Mouse (Mus musculus) MEL (cell line): ENCODE measurements around the gene A630089N07Rik. TPM values are rescaled to one million over a fixed set of nuclear protein-coding genes. Genes with fewer than 3 reads are reported as not detected.

ENCODE experiments used
- DNase-seq: peaks from one replicate; pipeline ENCODE4 v3.0.0; 2011; ENCODE audit warnings: low read depth, low spot score
- H3K27ac ChIP-seq: 2 replicates; pipeline ENCODE4 v1.5.1; 2012; ENCODE audit warnings: low read depth, mild to moderate bottlenecking, control low read depth, low read length, moderate library complexity; ENCODE audit not compliant: control insufficient read depth
- H3K27me3 ChIP-seq, 2 experiments: fragments of 150-350 bp in 1 of 2; sonication (generic) in 1 of 2; 2 replicates each; pipeline ENCODE4 v1.6.1; 2012; ENCODE audit warnings: low read length in 2 of 2, mild to moderate bottlenecking in 2 of 2, improper control_type of control experiment in 1 of 2, moderate library complexity in 1 of 2; ENCODE audit not compliant: insufficient read depth in 2 of 2, control insufficient read depth in 1 of 2
- H3K36me3 ChIP-seq, 2 experiments: 2 replicates each; pipeline ENCODE4 v1.6.1; 2012 to 2014; ENCODE audit warnings: low read length in 2 of 2, improper control_type of control experiment in 1 of 2, inconsistent platforms in 1 of 2, mild to moderate bottlenecking in 1 of 2; ENCODE audit not compliant: insufficient read depth in 2 of 2, control insufficient read depth in 1 of 2
- H3K4me1 ChIP-seq, 2 experiments: fragments of 150-350 bp in 1 of 2; sonication (generic) in 1 of 2; 2 replicates each; pipeline ENCODE4 v1.6.1; 2012; ENCODE audit warnings: low read length in 2 of 2, improper control_type of control experiment in 1 of 2, mild to moderate bottlenecking in 1 of 2; ENCODE audit not compliant: insufficient read depth in 2 of 2, control insufficient read depth in 1 of 2
- H3K4me3 ChIP-seq, 2 experiments: fragments of 150-350 bp in 1 of 2; sonication (generic) in 1 of 2; 2 replicates each; pipeline ENCODE4 v1.5.1; 2012; ENCODE audit warnings: low read depth in 2 of 2, low read length in 2 of 2, mild to moderate bottlenecking in 2 of 2, moderate library complexity in 2 of 2, control low read depth in 1 of 2, improper control_type of control experiment in 1 of 2; ENCODE audit not compliant: control insufficient read depth in 1 of 2, insufficient read depth in 1 of 2
- H3K79me2 ChIP-seq: 2 replicates; pipeline ENCODE4 v1.6.1; 2012; ENCODE audit warnings: mild to moderate bottlenecking, low read length, moderate library complexity; ENCODE audit not compliant: control insufficient read depth, poor library complexity, insufficient read depth
- H3K9ac ChIP-seq: 2 replicates; pipeline ENCODE4 v1.6.1; 2012; ENCODE audit warnings: low read depth, mild to moderate bottlenecking, control low read depth, low read length, moderate library complexity; ENCODE audit not compliant: control insufficient read depth, poor library complexity, severe bottlenecking
- H3K9me3 ChIP-seq: fragments of 150-350 bp; sonication (generic); replicated peaks from 2 replicates; pipeline ENCODE4 v1.6.1; 2012; ENCODE audit warnings: mild to moderate bottlenecking, low read length, improper control_type of control experiment, moderate library complexity; ENCODE audit not compliant: insufficient read depth
- CHD1 ChIP-seq: IDR thresholded peaks from 2 replicates; pipeline ENCODE4 v1.6.1; 2012; ENCODE audit warnings: low read depth, mild to moderate bottlenecking, inconsistent platforms, low read length, improper control_type of control experiment
- CHD2 ChIP-seq: IDR thresholded peaks from 2 replicates; pipeline ENCODE4 v1.6.1; 2011; ENCODE audit warnings: low read length, improper control_type of control experiment
- CTCF ChIP-seq, 3 experiments: IDR thresholded peaks in 2 of 3; conservative IDR thresholded peaks in 1 of 3; 2 replicates each; pipeline ENCODE4 v1.5.1; 2011 to 2012; ENCODE audit warnings: low read length in 3 of 3, low read depth in 2 of 3, mild to moderate bottlenecking in 2 of 3, improper control_type of control experiment in 1 of 3, inconsistent platforms in 1 of 3, mixed read lengths in 1 of 3, moderate library complexity in 1 of 3; ENCODE audit not compliant: control insufficient read depth in 1 of 3, insufficient read depth in 1 of 3, poor library complexity in 1 of 3, severe bottlenecking in 1 of 3
- E2F4 ChIP-seq: IDR thresholded peaks from 2 replicates; pipeline ENCODE4 v1.6.1; 2011; ENCODE audit warnings: low read depth, low read length, improper control_type of control experiment, borderline replicate concordance
- EP300 ChIP-seq, 2 experiments: IDR thresholded peaks; 2 replicates each; pipeline ENCODE4 v1.6.1; 2011; ENCODE audit warnings: improper control_type of control experiment in 2 of 2, low read length in 2 of 2, low read depth in 1 of 2, mild to moderate bottlenecking in 1 of 2
- GATA1 ChIP-seq: IDR thresholded peaks from 2 replicates; pipeline ENCODE4 v1.6.1; 2011; ENCODE audit warnings: low read depth, low read length, improper control_type of control experiment
- MAFK ChIP-seq: IDR thresholded peaks from 2 replicates; pipeline ENCODE4 v1.6.1; 2011; ENCODE audit warnings: low read depth, mild to moderate bottlenecking, low read length, improper control_type of control experiment, borderline replicate concordance
- MEF2A ChIP-seq: IDR thresholded peaks from 2 replicates; pipeline ENCODE4 v1.6.1; 2014; ENCODE audit warnings: low read depth, mild to moderate bottlenecking, inconsistent platforms, low read length, improper control_type of control experiment; ENCODE audit not compliant: poor library complexity, insufficient replicate concordance, severe bottlenecking; ENCODE audit errors: extremely low read depth
- MYB ChIP-seq: IDR thresholded peaks from 2 replicates; pipeline ENCODE4 v1.6.1; 2011; ENCODE audit warnings: mild to moderate bottlenecking, low read depth, low read length, improper control_type of control experiment
- POLR2AphosphoS2 ChIP-seq: IDR thresholded peaks from 2 replicates; pipeline ENCODE4 v1.6.1; 2011; ENCODE audit warnings: low read length, improper control_type of control experiment
- POLR2AphosphoS5 ChIP-seq: IDR thresholded peaks from 2 replicates; pipeline ENCODE4 v1.6.1; 2012; ENCODE audit warnings: low read depth, borderline replicate concordance, mild to moderate bottlenecking, inconsistent platforms, low read length, moderate library complexity, mixed read lengths
- RAD21 ChIP-seq: IDR thresholded peaks from 2 replicates; pipeline ENCODE4 v1.6.1; 2011; ENCODE audit warnings: mild to moderate bottlenecking, low read depth, low read length, improper control_type of control experiment
- SMC3 ChIP-seq: IDR thresholded peaks from 2 replicates; pipeline ENCODE4 v1.6.1; 2011; ENCODE audit warnings: low read depth, low read length, improper control_type of control experiment
- USF1 ChIP-seq: IDR thresholded peaks from 2 replicates; pipeline ENCODE4 v1.6.1; 2014; ENCODE audit warnings: low read depth, mild to moderate bottlenecking, inconsistent platforms, low read length, improper control_type of control experiment, moderate library complexity
- ZC3H11A ChIP-seq: IDR thresholded peaks from 2 replicates; pipeline ENCODE4 v1.6.1; 2012; ENCODE audit warnings: low read depth, mild to moderate bottlenecking, inconsistent platforms, low read length, improper control_type of control experiment
- ZKSCAN1 ChIP-seq: IDR thresholded peaks from 2 replicates; pipeline ENCODE4 v1.6.1; 2012; ENCODE audit warnings: low read depth, mild to moderate bottlenecking, inconsistent platforms, low read length, improper control_type of control experiment, moderate library complexity
- polyA plus RNA-seq, 2 experiments: library from polyadenylated mRNA; stranded (reverse) in 1 of 2; unstranded in 1 of 2; fragments of >175 nt in 1 of 2; fragments of >200 nt in 1 of 2; gene quantifications; 2 replicates each; pipeline versions ENCODE4 v1.2.1 to v1.2.4; 2012; ENCODE audit warnings: low replicate concordance in 2 of 2, low read depth in 1 of 2; ENCODE audit not compliant: insufficient read length in 2 of 2, insufficient read depth in 1 of 2, missing spikeins in 1 of 2
- total RNA-seq: library from RNA; depleted of rRNA; stranded (reverse); fragments of 300-350 nt; gene quantifications from 2 replicates; pipeline ENCODE4 v1.2.3, GENCODE M21; 2012

A630089N07Rik gene
- total and polyA plus RNA-seq, 3 experiments, result 7.4 to 539 (median 9.8) TPM

GRCm38 (mm10) chr16:97991517-97991916 is 90.7 kb downstream of the A630089N07Rik start:
- Histone ChIP-seq H3K4me3 (no peak overlapping the region), H3K27me3 (no peaks in the 10 kb centered on the region), H3K36me3 (peaks cover 0 to 5% of the 10 kb centered on the region in 2 experiments; a peak in 1 of 4 replicates), H3K79me2 (no peaks in the 10 kb centered on the region)
- no peak for TF ChIP-seq E2F4
- peak; percentile 18 to 51 (median 33); a peak in 4 of 6 replicates for TF ChIP-seq CTCF (IDR thresholded peaks at IDR 0.05 in 2 of 3, conservative IDR thresholded peaks at IDR 0.05 in 1 of 3; ENCODE audit: control insufficient read depth in 1 of 3, insufficient read depth in 1 of 3, low read depth in 2 of 3, low read length in 3 of 3, poor library complexity in 1 of 3, severe bottlenecking in 1 of 3)
- TF ChIP-seq EP300 (IDR thresholded peaks at IDR 0.05; ENCODE audit: low read depth in 1 of 2, low read length in 2 of 2), result no peak
- no peak for TF ChIP-seq POLR2AphosphoS5
- peak; percentile 67 for TF ChIP-seq RAD21
- TF ChIP-seq ZC3H11A, result peak; percentile 70
- TF ChIP-seq SMC3, result peak; percentile 52
- no peak for TF ChIP-seq MAFK
- no peak for TF ChIP-seq GATA1
- TF ChIP-seq, all 39 proteins: peak for 4
- Histone ChIP-seq H3K9ac (no peak overlapping the region), H3K27ac (no peak overlapping the region), H3K4me1 (peaks cover 3 to 6% of the 10 kb centered on the region in 2 experiments; a peak in 3 of 4 replicates), H3K9me3 (no peaks in the 10 kb centered on the region)
- DNase-seq, result peak; percentile 42

DNA sequence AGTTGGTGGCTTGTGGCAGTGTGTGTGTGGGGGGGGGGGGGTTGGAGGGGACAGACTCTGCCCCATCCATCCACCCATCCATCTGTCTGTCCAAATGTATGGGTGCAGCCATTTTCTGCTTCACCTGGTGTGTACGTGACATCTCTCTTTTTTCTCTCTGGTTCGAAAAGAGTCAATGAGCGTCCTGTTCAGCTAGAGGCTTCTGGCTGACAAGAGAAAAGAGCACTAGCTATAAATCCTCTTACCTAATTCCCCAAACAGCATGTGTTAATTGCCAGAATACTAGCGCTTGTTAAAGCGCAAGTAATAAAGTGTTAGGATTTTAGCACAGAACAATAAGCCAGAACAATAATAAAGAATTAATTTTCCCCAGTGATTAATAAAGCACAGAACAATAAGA is 97.7 kb downstream of the A630089N07Rik start:
- DNase-seq, result no peak
- Histone ChIP-seq H3K79me2 (no peaks in the 10 kb centered on the region), H3K4me1 (no peaks in the 10 kb centered on the region), H3K9ac (no peak overlapping the region), H3K9me3 (no peaks in the 10 kb centered on the region)
- no peak for TF ChIP-seq MEF2A
- no peak for TF ChIP-seq POLR2AphosphoS2
- TF ChIP-seq, all 39 proteins: peak for 0
- H3K4me3 ChIP-seq, result no peak overlapping the region
- H3K27me3 ChIP-seq, result no peaks in the 10 kb centered on the region
- H3K27ac ChIP-seq, result no peak overlapping the region
- H3K36me3 ChIP-seq, result no peaks in the 10 kb centered on the region

DNA sequence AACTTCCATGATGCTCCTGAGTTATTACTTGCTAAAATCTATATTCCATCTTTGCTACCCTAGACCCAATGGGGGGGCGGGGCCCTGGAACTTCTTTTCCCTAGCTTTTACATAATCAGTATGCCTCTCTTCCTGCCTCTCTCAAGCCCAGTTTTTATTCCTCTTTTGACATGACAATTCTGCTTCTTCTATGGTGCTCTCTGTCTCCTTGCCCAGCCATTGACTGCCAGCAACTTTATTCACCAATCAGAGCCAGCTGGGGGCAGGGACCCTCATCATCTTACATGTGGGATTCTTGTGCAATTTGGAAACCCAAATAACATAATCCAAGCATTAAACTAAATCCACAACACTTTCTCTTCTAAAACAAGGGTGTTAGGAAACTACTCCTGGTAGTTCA is 100.9 kb downstream of the A630089N07Rik start:
- TF ChIP-seq MYB, result no peak
- TF ChIP-seq USF1, result no peak
- TF ChIP-seq RAD21, result no peak
- TF ChIP-seq CHD2, result no peak
- no peak for TF ChIP-seq EP300 (IDR thresholded peaks at IDR 0.05; ENCODE audit: low read depth in 1 of 2, low read length in 2 of 2)
- no peak for TF ChIP-seq CHD1
- no peak for TF ChIP-seq ZKSCAN1

More for the DNA sequence above, 100.9 kb downstream of the A630089N07Rik start:
- Histone ChIP-seq H3K27me3 (no peaks in the 10 kb centered on the region), H3K27ac (no peak overlapping the region), H3K79me2 (no peaks in the 10 kb centered on the region; the same call in 1 of the 2 replicates), H3K4me1 (peaks cover 2 to 7% of the 10 kb centered on the region in 2 experiments; a peak in 3 of 4 replicates), H3K4me3 (no peak overlapping the region), H3K36me3 (peaks cover 0 to 3% of the 10 kb centered on the region in 2 experiments; a peak in 2 of 4 replicates), H3K9me3 (no peaks in the 10 kb centered on the region), H3K9ac (no peak overlapping the region)
- no peak for DNase-seq
